Mouse (Mus musculus) midbrain, embryonic 14.5 days (tissue): ENCODE measurements at regions not wholly inside any gene's neighbourhood (a gene's known extent, or its start where the extent isn't known, plus 50 kb on each side); places are given as distances from the start of the nearest gene placed in this dataset.

Experiments used
- ATAC-seq: fragments of 200-750 bp; cut with Nextera tagmentation; 2 replicates; pipeline ENCODE4 v1.8.0; 2017; ENCODE audit warnings: moderate number of reproducible peaks, moderate library complexity; ENCODE audit not compliant: low FRiP score, low TSS enrichment
- DNase-seq: peaks from one replicate; pipeline ENCODE4 v3.0.0-alpha.2; 2015
- H3K27ac ChIP-seq: fragments of 300-500 bp; sonication (generic); replicated peaks from 2 replicates; pipeline ENCODE4 v1.5.1; 2014; ENCODE audit warnings: mild to moderate bottlenecking, low read depth, low read length, moderate library complexity
- H3K27me3 ChIP-seq: fragments of 300-500 bp; sonication (generic); 2 replicates; pipeline ENCODE4 v1.6.1; 2014; ENCODE audit warnings: low read length, control low read depth, mixed read lengths; ENCODE audit not compliant: control insufficient read depth, insufficient read depth
- H3K36me3 ChIP-seq: fragments of 300-500 bp; sonication (generic); 2 replicates; pipeline ENCODE4 v1.6.1; 2014; ENCODE audit warnings: low read length, control low read depth; ENCODE audit not compliant: control insufficient read depth, insufficient read depth
- H3K4me1 ChIP-seq: fragments of 300-500 bp; sonication (generic); 2 replicates; pipeline ENCODE4 v1.6.1; 2014; ENCODE audit warnings: mild to moderate bottlenecking, antibody characterized with exemption, low read length, control low read depth; ENCODE audit not compliant: control insufficient read depth, insufficient read depth
- H3K4me2 ChIP-seq: fragments of 300-500 bp; sonication (generic); 2 replicates; pipeline ENCODE4 v1.6.1; 2014; ENCODE audit warnings: mild to moderate bottlenecking, low read length, moderate library complexity
- H3K4me3 ChIP-seq: fragments of 300-500 bp; sonication (generic); replicated peaks from 2 replicates; pipeline ENCODE4 v1.5.1; 2014; ENCODE audit warnings: low read depth, low read length
- H3K9ac ChIP-seq: fragments of 300-500 bp; sonication (generic); replicated peaks from 2 replicates; pipeline ENCODE4 v1.6.1; 2014; ENCODE audit warnings: mild to moderate bottlenecking, low read length, moderate library complexity
- H3K9me3 ChIP-seq: fragments of 300-500 bp; sonication (generic); 2 replicates; pipeline ENCODE4 v1.6.1; 2016; ENCODE audit warnings: low read length, control low read depth, mixed read lengths; ENCODE audit not compliant: control insufficient read depth
- WGBS: fragments of 180-500 bp; shearing (Covaris S2); extraction: QIAGEN DNeasy Blood & Tissue Kit; methylation state at CpG from one replicate; pipeline ENCODE4 v1.1.7; 2014; 5-methylcytosine and 5-hydroxymethylcytosine counted together

GRCm38 (mm10) chr11:48398032-48398431, 402.1 kb upstream of the Rack1 start:
- H3K9me3 ChIP-seq = no peaks in the 10 kb centered on the region
- DNase-seq (no peak), ATAC-seq (no peak)
- H3K27ac ChIP-seq = no peak overlapping the region
- no peak overlapping the region for H3K4me2 ChIP-seq
- H3K36me3 ChIP-seq = no peaks in the 10 kb centered on the region
- WGBS = 72% methylated on average over 2 of the region's 2 CpGs
- H3K4me1 ChIP-seq = no peaks in the 10 kb centered on the region
- H3K27me3 ChIP-seq = no peaks in the 10 kb centered on the region
- no peak overlapping the region for H3K9ac ChIP-seq
- H3K4me3 ChIP-seq = no peak overlapping the region

- ATAC-seq = no peak
- Histone ChIP-seq H3K9me3 (no peaks in the 10 kb centered on the region), H3K27ac (no peak overlapping the region), H3K36me3 (no peaks in the 10 kb centered on the region), H3K9ac (no peak overlapping the region), H3K4me2 (no peak overlapping the region), H3K4me3 (no peak overlapping the region), H3K4me1 (no peaks in the 10 kb centered on the region), H3K27me3 (no peaks in the 10 kb centered on the region)
- no peak for DNase-seq
- WGBS = 90% methylated on average over 4 of the region's 4 CpGs
Measured at GRCm38 (mm10) chr11:48381489-48381888, 392.7 kb upstream of the Sgcd start.

- DNase-seq (no peak), ATAC-seq (no peak)
- no peaks in the 10 kb centered on the region for H3K9me3 ChIP-seq
- no peaks in the 10 kb centered on the region for H3K4me1 ChIP-seq
- no peaks in the 10 kb centered on the region for H3K27me3 ChIP-seq
- 64% methylated on average over 4 of the region's 4 CpGs for WGBS
- no peak overlapping the region for H3K4me2 ChIP-seq
- no peak overlapping the region for H3K9ac ChIP-seq
- H3K36me3 ChIP-seq = no peaks in the 10 kb centered on the region
- H3K4me3 ChIP-seq = no peak overlapping the region
- H3K27ac ChIP-seq = no peak overlapping the region
Measured at GRCm38 (mm10) chr11:48378044-48378443, 389.3 kb upstream of the Sgcd start.

GRCm38 (mm10) chr11:48377269-48377668, 388.5 kb upstream of the Sgcd start:
- H3K36me3 ChIP-seq = no peaks in the 10 kb centered on the region
- H3K27ac ChIP-seq = no peak overlapping the region
- H3K4me2 ChIP-seq = no peak overlapping the region
- no peak for DNase-seq
- no peaks in the 10 kb centered on the region for H3K27me3 ChIP-seq
- H3K4me1 ChIP-seq = no peaks in the 10 kb centered on the region
- no peak overlapping the region for H3K4me3 ChIP-seq
- no peak overlapping the region for H3K9ac ChIP-seq
- H3K9me3 ChIP-seq = no peaks in the 10 kb centered on the region
- ATAC-seq = no peak

GRCm38 (mm10) chr11:48351349-48352023, 362.7 kb upstream of the Sgcd start:
- no peak overlapping the region for H3K27ac ChIP-seq
- H3K36me3 ChIP-seq = no peaks in the 10 kb centered on the region
- H3K27me3 ChIP-seq = no peaks in the 10 kb centered on the region
- ATAC-seq (no peak), DNase-seq (no peak)
- no peaks in the 10 kb centered on the region for H3K9me3 ChIP-seq
- no peak overlapping the region for H3K9ac ChIP-seq
- H3K4me3 ChIP-seq = no peak overlapping the region
- no peaks in the 10 kb centered on the region for H3K4me1 ChIP-seq
- 73% methylated on average over 4 of the region's 4 CpGs for WGBS
- H3K4me2 ChIP-seq = no peak overlapping the region

- H3K27ac ChIP-seq = no peak overlapping the region
- H3K36me3 ChIP-seq = no peaks in the 10 kb centered on the region
- H3K4me1 ChIP-seq = no peaks in the 10 kb centered on the region
- H3K9ac ChIP-seq = no peak overlapping the region
- no peak for DNase-seq
- no peaks in the 10 kb centered on the region for H3K27me3 ChIP-seq
- no peak overlapping the region for H3K4me2 ChIP-seq
- no peak overlapping the region for H3K4me3 ChIP-seq
- WGBS = 80% methylated on average over 1 of the region's 1 CpGs
- no peaks in the 10 kb centered on the region for H3K9me3 ChIP-seq
- no peak for ATAC-seq
Measured at GRCm38 (mm10) chr11:48314500-48314899, 325.7 kb upstream of the Sgcd start.

GRCm38 (mm10) chr11:48295370-48295769, 306.6 kb upstream of the Sgcd start:
- Histone ChIP-seq H3K9me3 (no peaks in the 10 kb centered on the region), H3K4me1 (no peaks in the 10 kb centered on the region), H3K27ac (no peak overlapping the region), H3K4me3 (no peak overlapping the region), H3K36me3 (no peaks in the 10 kb centered on the region), H3K27me3 (no peaks in the 10 kb centered on the region), H3K4me2 (no peak overlapping the region), H3K9ac (no peak overlapping the region)
- ATAC-seq (no peak), DNase-seq (no peak)
- 77% methylated on average over 3 of the region's 3 CpGs for WGBS

- no peak for ATAC-seq
- Histone ChIP-seq H3K9me3 (no peaks in the 10 kb centered on the region), H3K27me3 (no peaks in the 10 kb centered on the region), H3K27ac (no peak overlapping the region), H3K4me1 (no peaks in the 10 kb centered on the region), H3K4me2 (no peak overlapping the region), H3K9ac (no peak overlapping the region), H3K4me3 (no peak overlapping the region), H3K36me3 (no peaks in the 10 kb centered on the region)
- 87% methylated on average over 3 of the region's 3 CpGs for WGBS
- no peak for DNase-seq
Measured at GRCm38 (mm10) chr11:48262492-48262891, 273.7 kb upstream of the Sgcd start.

GRCm38 (mm10) chr11:48261089-48261488, 272.3 kb upstream of the Sgcd start:
- ATAC-seq (no peak), DNase-seq (no peak)
- Histone ChIP-seq H3K4me3 (no peak overlapping the region), H3K27ac (no peak overlapping the region), H3K4me1 (no peaks in the 10 kb centered on the region), H3K4me2 (no peak overlapping the region), H3K36me3 (no peaks in the 10 kb centered on the region), H3K27me3 (no peaks in the 10 kb centered on the region), H3K9ac (no peak overlapping the region), H3K9me3 (no peaks in the 10 kb centered on the region)
- 27% methylated on average over 1 of the region's 1 CpGs for WGBS
